Mouse (Mus musculus) c-Kit-positive CD71-negative TER-119-negative erythroid progenitor cells, embryonic 14.5 days (primary cell): Measurements from ENCODE around the gene Vasp.
A peak's percentile ranks its signal among the peaks of the same experiment; 100 is the strongest.
"Not testable (repeated sequence)": the region's sequence is repeated elsewhere in the genome, so short reads cannot be mapped to it uniquely, and the experiment has no call there.

Experiments
- DNase-seq: peaks from one replicate; pipeline ENCODE4 v3.0.0-alpha.2; 2013; ENCODE audit warnings: low read depth

Vasp gene

GRCm38 (mm10) chr7:19303770-19304169 is 32.2 kb upstream of the Vasp start:
- no peak for DNase-seq

- DNase-seq, result no peak
Measured at GRCm38 (mm10) chr7:19303046-19303305, 31.4 kb upstream of the Vasp start.

GRCm38 (mm10) chr7:19302264-19303045 is 30.8 kb upstream of the Vasp start:
- DNase-seq, result no peak

- DNase-seq, result no peak
Measured at GRCm38 (mm10) chr7:19301461-19302263, 30.0 kb upstream of the Vasp start.

GRCm38 (mm10) chr7:19300501-19301421 is 29.1 kb upstream of the Vasp start:
- DNase-seq, result no peak

DNA sequence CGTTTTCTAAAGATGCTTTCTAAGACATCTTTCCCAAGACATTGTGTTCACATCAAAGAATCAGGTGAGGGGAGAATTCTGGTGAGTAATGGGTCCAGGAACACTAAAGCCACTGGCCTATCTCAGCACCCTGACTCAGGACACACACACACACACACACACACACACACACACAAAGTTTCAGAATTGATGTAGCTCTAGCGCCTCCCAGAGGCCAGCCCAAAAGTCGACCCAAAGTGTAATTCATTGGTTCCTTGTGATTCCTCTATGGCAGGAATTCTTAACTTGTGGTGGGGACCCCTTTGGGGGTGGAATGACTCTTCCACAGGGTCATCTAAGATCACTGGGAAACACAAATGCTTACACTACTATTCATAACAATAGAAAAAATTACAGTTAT is 27.6 kb upstream of the Vasp start:
- no peak for DNase-seq

DNA sequence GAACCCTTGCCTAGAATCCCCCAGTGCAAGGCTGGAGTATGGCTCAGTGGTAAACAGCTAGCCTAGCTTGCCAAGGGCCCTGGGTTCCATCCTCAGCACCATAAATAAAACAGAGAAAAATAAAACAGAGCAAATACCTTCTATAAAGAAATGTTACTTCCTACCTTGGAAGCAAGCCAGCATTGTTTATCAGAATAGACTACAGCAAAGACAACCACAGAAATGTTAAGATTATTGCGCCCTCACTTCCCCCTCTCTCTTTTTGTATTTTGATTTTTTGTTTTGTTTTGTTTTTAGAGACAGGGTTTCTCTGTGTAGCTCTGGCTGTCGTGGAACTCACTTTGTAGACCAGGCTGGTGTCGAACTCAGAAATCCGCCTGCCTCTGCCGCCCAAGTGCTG is 26.2 kb upstream of the Vasp start:
- no peak for DNase-seq

GRCm38 (mm10) chr7:19297034-19297433 is 25.4 kb upstream of the Vasp start:
- DNase-seq, result no peak

- no peak for DNase-seq
Measured at GRCm38 (mm10) chr7:19295503-19296185, 24.0 kb upstream of the Vasp start.

- DNase-seq, result no peak
Measured at GRCm38 (mm10) chr7:19290969-19291596, 19.5 kb upstream of the Vasp start.

GRCm38 (mm10) chr7:19284763-19285162 is 13.1 kb upstream of the Vasp start:
- DNase-seq, result no peak

GRCm38 (mm10) chr7:19283406-19283804 is 11.8 kb upstream of the Vasp start:
- DNase-seq, result no peak

DNA sequence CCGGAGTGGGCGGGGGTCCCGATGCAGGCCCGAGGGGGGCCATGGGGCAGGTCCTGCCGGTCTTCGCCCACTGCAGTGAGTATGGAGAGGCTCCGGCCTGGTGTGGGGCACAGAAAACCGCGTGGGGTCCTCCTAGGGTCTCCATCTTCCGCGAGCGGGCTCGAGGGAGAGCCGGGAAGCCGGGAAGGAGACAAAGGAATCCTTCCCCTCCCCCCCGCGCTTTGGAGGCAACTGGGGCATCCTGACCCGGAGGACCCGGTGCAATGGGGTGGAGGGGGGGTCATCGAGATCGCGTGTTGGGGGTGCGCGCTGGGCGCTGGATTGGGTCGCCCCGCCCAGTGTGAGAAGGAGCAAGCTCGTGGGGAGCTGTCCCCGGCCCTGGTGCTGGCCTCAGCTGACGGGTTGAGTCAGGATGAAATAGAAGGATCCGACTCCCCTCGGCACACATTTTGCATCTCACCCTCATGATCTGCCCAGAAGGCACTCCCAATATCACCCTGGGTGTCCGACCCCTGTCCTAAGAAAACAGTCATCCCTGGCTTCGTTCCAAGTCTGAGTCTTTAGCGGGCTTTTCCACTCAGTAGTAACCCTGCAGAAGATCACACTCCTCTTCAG is 11.3 kb upstream of the Vasp start:
- no peak for DNase-seq

DNA sequence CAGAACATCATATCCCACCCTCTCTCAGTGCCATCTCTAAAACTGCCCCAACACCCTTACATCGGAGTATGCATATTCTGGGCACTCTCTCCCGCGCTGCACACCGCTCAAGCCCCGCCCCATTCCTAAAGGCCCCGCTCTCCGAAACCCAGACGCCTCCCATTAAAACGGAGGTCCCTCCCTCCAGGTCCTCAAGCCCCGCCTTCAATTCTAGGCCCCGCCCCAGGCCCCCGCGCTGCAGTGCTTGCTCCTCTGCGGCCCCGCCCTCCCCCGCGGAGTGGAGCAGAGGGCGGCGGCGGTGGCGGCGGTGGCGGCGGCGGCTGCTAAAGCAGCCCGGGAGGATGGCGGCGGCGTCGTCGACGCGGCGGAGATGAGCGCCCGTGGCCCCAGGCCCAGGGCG is 10.8 kb upstream of the Vasp start, which contains the start of gene Rtn2:
Rtn2 (plus strand) TSS at position 240 of the 400 bp plus-strand sequence.
- peak; percentile 81 for DNase-seq

GRCm38 (mm10) chr7:19281680-19282304 is 10.2 kb upstream of the Vasp start:
- not testable (repeated sequence) for DNase-seq

DNA sequence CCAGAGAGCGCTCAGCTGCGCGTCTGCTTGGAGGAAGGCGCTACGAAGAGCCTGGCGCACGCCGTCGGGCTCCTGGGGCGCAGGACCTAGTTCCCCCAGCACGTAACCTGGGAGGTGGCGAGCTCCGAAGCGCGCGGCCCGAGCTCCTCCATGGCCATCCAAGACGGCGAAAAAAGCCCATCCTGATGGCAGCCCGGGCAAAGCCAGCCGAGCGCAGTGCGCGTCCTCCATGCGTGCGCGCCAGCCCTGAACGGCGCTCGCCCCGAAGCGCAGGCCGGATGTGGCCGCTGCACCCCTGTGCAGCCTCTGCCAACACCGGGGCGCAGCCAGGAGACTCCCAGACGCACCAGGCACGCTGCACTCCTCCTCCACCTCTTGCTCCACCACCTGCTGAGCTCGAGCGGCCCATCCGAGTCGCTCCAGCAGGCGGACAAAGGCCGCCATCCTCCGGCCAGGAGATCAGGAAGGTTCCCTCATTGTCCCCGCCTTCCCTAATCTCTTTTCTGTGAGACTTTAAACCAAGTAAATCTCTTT is 8.0 kb upstream of the Vasp start, which contains the start of gene Ppm1n:
Ppm1n (minus strand) TSS at position 484 of the 534 bp plus-strand sequence.
- no peak for DNase-seq

DNA sequence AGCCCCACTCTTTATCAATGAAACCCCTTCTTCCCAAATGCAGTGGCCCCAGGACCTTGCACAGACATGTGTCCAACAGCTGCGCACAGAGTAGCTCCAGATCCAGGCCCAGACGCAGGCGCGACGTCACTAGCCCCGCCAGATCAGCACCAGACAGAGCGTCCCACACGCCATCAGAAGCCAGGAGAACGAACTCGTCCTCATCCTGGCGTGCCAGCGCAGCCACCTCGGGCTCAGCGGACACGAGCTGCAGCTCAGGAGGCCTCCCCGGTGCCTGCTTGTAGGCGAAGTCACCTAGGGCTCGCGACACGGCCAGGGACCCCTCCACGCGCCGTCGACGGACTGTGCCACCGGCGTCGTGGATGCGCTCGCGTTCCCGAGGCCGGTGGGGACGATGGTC is 7.4 kb upstream of the Vasp start:
- no peak for DNase-seq

GRCm38 (mm10) chr7:19276253-19276652 is 4.6 kb upstream of the Vasp start:
- DNase-seq, result no peak

- DNase-seq, result peak; percentile 78
Measured at GRCm38 (mm10) chr7:19272173-19272764, 652 bp upstream of the Vasp start.
